Mouse (Mus musculus) T-helper 17 cell (primary cell): Measurements from ENCODE around the gene Map7d1.

Experiments
- in situ Hi-C, 2 experiments: fragments of 300-600 bp; cut with MboI, MseI; formaldehyde crosslinking; loops; 1 replicate in 1 of 2; 2 replicates in 1 of 2; pipeline ENCODE4 v1.15.1; 2025; ENCODE audit warnings: high pct_unique_total_duplicates in 2 of 2

Gene Map7d1

DNA sequence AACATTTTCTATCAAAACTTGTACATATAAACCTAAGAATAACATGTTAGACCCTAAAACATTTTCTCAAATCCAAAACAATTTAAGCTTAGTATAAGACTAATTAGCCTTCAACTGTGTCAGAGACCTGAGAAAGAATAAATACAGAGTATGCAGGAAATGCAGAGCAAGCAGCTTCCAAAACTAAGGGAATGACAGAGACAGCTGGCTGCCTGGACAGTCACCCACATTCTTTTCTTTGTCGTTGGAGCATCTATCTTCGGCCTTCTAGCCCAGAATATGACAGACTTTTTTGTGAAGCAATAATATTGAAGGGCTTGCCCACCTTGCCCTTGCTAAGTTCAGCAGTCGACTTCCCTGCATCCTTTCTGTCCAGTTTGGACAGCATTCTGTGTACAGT, 13.1 kb upstream of the Map7d1 start:
- in situ Hi-C loops, result no loop called here

DNA sequence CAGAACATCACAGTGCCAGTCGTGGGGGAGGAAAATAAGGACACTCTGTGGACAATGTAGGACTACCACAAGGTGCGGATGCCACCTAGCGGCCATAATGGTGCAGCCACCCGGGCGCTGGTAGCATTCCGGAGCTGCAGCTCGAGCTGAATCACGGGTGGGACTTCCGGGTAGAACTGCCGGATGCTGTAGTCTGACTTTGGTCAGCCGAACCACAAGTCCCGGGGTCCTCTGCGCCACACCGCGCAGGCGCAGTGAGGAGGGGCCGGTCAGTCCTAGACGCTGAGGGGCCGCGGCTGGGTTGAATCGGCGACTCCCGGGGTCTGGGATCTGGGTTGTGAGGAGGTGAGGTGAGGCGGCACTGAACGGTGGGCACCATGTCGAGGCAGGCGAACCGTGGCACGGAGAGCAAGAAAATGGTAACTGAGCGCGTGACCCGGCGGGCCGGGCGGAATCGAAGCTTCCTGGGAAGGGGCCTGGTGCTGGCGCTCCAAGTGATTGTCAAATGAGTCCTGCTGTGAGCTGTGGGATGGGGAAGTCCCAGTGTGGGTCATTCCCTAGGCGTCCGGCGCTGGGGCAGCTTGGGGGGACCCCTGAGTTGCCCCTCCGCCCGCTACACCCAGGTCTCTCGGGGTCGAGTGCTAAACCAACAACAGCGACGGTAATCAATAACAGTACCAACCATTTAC, 6.1 kb upstream of the Map7d1 start, which contains the start of gene Trappc3:
Trappc3 (plus strand) TSS at position 207 of the 689 bp plus-strand sequence.
- in situ Hi-C loops, result loop anchor here (5.0 kb wide), 1 partner anchor 35 kb away; no protein-coding TSS in a partner anchor

GRCm38 (mm10) chr4:126261675-126262074, 5.5 kb upstream of the Map7d1 start:
- in situ Hi-C loops, result loop anchor here (5.0 kb wide), 1 partner anchor 34 kb away; no protein-coding TSS in a partner anchor

DNA sequence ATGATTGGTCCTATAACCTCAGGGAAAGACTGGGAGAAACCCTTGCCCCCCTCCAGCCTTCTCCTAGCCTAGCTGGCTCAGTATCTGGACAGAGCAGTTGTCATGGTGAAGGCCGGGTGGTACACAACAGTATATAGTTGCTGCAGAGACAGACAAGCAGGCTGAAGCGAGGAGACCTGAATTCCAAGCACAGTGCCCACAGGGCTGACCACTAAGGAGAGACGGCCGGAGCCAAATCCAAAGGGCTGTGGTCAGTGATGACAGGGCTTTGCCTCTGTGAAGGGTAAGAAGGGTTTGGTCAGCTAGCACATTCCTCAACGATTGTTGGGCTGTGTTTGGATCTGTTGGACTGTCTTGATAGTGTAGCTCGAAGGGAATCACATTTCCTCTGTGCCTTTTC, 5.1 kb upstream of the Map7d1 start:
- in situ Hi-C loops, result loop anchor here (5.0 kb wide), 1 partner anchor 34 kb away; no protein-coding TSS in a partner anchor

GRCm38 (mm10) chr4:126260520-126261201, 4.5 kb upstream of the Map7d1 start:
- in situ Hi-C loops, result loop anchor here (5.0 kb wide), 1 partner anchor 33 kb away; no protein-coding TSS in a partner anchor

DNA sequence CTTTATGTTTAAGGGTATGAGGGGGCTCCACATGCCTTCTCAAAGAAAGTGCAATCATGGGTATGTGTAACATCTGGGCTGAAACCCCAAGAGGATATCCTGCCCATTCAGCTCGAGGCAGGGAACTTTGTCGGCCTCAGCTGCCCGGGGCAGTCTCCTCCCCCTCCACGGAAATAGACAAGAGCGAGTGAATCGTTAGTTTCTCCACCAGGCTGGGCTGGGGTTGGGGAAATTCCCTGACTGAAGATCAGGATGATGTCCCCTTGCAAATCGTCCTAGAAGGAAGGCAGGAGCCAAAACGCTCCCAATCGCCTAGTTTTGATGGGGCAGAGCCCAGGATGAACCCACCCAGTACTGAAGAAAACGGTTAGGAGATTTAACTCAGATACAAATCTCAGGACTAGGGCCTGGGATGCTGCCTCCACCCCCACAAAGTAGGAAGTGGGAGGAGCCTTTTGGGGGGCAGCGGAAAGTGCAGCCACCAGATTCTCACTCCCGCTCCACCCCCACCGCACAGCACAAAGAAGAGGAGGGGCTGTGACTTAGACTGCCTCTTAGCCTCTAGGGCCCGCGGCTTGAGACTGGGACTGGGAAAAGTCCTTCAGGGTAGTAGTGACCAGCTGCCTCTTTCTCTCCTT, 3.5 kb upstream of the Map7d1 start:
- in situ Hi-C loops, result loop anchor here (5.0 kb wide), 1 partner anchor 32 kb away; no protein-coding TSS in a partner anchor

DNA sequence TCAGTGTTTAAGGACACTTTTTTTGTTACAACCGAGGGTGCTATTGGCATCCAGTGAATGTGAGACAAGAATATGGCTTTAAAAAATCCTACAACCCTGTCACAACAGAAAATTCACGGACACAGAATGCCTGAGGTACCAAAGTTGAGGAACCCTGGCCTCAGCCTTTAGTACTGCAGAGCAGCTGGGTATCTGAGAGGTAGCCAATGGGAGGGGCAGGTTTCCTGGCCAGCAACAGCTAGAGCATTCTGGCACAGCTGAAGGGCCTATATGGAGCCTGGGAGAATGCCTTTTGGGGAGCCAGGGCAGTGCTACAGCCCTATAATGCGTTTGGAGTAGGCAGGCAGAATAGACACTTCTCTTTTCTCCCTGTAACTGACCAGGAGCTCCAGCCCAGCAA, 2.9 kb upstream of the Map7d1 start:
- in situ Hi-C loops, result no loop called here

DNA sequence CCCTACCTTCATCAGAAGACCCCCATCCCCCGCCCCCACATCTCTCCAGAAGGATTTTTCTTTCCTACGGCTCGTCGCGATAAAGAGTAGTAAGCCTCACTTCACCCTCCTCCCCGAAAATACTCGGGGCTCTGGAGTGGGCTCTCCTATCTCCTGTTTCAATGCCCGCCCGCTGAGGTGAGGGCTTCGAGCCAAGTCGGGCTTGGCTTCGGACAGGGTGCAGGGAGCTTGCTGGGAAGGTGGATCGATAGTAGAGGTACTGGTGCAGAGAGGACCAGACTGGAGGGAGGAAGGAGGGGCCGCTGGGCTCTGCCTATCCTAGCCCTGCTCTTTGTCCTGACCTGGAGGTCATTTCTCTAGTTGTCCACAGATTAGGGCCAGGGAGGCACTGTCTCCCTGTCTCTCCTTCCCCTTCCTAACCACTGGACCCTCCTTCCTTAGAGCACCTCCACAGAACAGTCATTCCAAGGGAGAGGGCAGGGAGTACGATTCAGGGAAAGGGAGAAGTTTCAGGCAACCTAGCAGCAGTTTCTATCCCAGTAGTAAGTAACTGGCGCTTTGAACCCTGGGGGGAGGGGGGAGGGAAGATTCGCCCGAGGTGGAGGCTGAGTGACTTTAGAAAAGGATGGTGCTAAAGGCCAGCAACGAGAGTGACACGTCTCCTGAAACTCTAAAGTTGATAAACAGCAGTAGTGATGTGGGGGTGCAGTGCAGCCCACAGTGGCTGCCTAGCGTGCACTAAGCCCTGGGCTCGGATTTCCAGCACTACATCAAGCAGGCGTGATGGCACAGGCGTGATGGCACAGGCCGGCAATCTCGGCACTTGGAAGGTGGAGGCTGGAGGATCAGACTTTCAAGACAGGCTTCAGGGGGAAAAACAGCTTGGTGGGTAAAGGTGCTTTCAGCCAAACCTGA, 1.1 kb upstream of the Map7d1 start:
- in situ Hi-C loops, result no loop called here

- in situ Hi-C loops, result no loop called here
Measured at GRCm38 (mm10) chr4:126255113-126256001, 786 bp downstream of the Map7d1 start.

DNA sequence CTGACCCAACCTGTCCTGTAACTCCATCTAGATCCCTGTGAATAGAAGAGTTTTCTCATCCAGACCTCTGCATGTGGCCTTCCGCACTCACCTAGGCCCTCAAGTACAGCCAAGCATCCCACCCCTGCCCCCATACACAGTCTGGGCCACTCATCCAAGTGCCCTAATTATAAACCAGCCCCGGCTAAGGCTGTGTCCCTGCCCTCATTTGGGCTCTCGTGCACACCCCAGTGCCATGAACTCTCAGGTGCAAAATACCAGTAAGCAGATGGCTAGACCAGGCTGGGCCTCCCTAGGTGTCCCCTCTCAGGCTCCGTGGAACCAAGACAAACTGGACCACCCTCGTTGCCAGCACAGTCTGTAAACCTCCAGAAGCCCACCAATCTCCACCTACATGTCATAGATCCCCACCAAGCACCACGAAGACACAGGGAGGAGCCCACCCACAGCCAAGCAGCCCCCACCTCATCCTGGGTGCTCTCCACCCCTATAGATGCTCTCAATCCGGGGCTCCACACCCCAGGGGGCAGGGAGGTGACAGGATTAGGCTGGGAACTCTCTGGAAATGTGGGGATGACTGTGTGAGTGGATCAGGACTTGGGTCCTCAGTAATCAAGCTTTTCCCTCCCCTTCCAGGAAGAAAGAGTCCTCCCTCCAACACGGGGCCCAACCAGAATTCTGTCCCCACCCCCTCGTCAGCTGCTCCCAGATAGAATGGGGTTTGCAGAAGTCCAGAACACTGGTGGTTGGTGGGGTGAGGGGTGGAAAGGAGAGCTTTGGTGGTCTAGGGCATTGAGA, 1.6 kb downstream of the Map7d1 start:
- in situ Hi-C loops, result no loop called here

DNA sequence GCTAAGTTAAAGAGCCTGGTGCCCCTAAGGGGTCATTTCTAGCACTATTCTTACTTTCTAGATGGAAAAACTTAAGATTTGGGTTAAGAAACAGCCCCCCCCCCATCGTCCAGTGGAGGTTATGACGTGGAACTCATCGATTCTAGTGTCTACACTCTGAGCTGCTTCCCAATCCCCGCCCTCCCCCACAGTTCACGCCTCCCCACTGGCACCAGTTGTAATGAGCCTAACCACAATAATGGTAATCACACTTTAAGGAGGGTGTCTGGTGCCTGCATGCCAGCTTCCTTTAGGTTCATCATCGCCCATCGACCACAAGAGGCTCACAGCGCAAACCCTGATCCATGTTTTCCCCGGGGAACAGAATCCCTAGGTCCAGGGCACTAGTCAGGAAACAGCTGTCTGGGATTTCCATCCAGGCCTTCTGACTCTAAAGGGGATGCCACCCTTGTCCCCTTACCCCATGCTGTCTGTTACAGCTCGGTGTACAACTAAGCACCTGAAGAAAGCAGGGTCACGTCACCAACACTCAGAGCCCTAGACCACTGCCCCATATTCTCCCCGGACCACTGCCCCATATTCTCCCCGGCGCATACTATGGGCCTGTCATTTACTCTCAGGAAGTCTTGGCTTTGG, 2.4 kb downstream of the Map7d1 start:
- in situ Hi-C loops, result no loop called here

DNA sequence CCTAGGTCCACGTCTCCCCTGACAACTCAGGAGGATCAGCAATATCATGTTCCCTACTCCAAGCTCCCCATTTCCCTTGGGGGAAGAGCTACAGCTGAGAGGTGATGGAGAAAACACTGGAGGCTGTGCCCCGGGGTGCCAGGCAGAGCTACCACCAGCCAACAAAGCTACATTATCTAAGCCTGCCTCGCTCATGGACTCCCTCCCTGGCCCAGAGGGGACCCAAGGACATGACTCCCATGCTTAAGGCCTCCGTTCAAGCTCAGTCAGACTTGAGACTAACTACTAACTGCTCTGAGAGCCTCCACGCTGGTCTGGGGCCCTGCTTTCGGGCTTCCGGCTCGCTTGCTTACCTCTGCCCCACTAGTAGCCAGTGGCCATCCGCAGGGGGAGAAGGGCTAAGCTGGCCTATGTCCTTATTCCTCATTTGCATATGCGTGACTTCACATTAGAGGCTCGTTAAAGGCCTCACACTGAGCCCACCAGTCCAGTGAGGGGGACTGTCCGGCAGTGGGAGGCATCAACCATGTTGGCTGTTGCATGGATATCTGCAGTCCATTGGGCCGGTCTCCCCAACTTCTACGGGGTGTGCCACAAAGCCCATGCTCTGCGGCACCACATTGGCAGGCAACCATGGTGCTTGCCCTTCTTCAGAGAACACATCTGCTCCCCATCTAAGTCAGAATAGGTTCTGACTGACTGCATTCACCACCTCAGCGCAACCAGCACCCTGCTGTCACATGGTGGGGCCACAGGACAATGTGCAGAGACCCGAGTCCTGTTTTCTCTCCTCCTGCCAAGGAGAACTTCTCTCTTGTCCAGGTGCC, 3.5 kb downstream of the Map7d1 start:
- in situ Hi-C loops, result no loop called here

DNA sequence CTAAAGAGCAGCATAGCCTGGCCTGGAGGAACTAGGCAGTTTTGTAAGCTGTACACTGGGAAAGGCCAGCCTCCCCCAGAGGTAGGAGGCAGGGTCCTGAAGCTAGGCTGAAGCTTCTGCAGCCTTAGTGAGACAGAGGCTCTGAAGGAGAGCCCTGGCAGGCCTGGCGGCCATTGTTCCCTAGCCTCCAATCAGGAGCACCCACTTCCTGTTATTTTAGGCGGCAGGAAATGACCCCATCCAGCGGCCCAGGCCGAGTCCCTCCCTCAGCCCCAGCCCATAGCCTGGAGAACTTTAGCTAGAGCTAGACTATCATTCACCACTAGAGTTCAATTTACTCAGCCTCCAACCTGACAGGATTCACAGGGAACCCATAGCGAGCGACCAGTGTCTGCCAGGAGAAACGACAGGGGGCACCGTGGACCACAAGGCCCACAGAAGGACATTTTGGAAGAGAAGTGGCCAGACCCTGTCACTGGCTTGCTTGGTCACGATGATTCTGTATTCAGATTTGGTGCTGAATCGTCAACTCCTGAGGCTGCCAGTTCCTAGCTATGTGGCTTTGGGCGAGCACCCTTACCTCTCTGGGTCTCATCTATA, 4.4 kb downstream of the Map7d1 start:
- in situ Hi-C loops, result no loop called here

DNA sequence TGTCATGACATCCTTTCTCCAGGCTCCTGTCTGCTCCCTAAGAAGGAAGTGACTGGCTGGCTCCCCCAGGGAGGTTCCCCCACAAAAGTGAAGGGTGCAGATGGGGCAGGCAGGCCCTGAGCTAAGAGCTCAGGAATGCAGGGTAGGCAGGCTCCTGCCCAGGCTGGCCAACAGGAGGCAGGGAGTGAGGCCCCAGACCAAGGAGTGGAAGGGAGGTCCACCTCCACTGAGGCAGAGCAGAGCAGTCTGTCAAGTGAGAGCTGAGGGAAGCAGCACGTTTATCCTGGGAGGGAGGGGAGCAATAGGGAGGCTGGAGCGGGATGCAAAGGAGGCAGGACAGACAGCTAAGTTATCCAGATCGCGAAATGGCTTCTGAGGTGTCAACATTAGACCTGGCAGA, 5.5 kb downstream of the Map7d1 start:
- in situ Hi-C loops, result no loop called here

DNA sequence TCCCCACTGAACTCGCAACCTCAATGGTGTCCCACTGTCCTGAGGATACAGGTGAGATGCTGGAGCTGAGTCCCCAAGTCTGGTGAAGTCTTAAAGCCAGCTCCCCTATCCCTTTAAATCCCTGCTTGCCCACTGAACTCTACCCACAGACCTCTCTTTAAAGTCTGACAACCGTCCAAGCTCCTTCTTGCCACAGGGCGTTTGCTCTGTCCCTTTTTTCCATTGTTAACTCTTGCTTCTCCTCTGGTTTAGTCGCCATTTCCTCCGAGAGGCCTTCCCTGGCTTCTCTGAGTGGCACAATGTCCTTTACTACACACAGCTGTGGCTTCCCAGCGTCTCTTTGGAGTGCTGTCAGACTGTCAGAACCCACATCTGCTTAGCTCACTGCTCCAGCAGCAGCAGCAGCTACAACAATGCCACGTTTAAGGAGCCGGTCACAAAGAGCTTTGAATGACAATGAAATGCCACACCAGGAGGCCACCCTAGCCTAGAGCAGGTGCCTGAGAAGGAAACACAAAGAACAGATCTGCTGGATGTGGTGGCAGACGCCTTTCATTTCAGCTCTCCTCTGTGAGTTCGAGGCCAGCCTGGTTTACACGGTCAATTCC, 7.8 kb downstream of the Map7d1 start:
- in situ Hi-C loops, result loop anchor here in 1 of 2 experiments (10.0 kb wide), 1 partner anchor 414 kb away; no protein-coding TSS in a partner anchor

- in situ Hi-C loops, result loop anchor here in 1 of 2 experiments (10.0 kb wide), 1 partner anchor 412 kb away; no protein-coding TSS in a partner anchor
Measured at GRCm38 (mm10) chr4:126246202-126246889, 9.8 kb downstream of the Map7d1 start.
